Mouse (Mus musculus) thymus, postnatal 0 days (tissue): ENCODE measurements around the gene Usp7. TPM values are rescaled to one million over a fixed set of nuclear protein-coding genes. Genes with fewer than 3 reads are reported as not detected.
"Not testable (repeated sequence)": the region's sequence is repeated elsewhere in the genome, so short reads cannot be mapped to it uniquely, and the experiment has no call there.

Experiments
- DNase-seq: peaks from one replicate; pipeline ENCODE4 v3.0.0-alpha.2; 2015; ENCODE audit warnings: low spot score
- polyA plus RNA-seq: library from polyadenylated mRNA; unstranded; fragments of >200 nt; fragmentation: Nextera tagmentation; extraction: Ambion mirVana; gene quantifications from 2 replicates; pipeline ENCODE4 v1.2.1, GENCODE M21; 2015

Usp7 gene
- polyA plus RNA-seq, 1 experiment from 2014 or later = 50.3 TPM

GRCm38 (mm10) chr16:8752334-8752733, 39.8 kb downstream of the Usp7 start:
- no peak for DNase-seq

DNA sequence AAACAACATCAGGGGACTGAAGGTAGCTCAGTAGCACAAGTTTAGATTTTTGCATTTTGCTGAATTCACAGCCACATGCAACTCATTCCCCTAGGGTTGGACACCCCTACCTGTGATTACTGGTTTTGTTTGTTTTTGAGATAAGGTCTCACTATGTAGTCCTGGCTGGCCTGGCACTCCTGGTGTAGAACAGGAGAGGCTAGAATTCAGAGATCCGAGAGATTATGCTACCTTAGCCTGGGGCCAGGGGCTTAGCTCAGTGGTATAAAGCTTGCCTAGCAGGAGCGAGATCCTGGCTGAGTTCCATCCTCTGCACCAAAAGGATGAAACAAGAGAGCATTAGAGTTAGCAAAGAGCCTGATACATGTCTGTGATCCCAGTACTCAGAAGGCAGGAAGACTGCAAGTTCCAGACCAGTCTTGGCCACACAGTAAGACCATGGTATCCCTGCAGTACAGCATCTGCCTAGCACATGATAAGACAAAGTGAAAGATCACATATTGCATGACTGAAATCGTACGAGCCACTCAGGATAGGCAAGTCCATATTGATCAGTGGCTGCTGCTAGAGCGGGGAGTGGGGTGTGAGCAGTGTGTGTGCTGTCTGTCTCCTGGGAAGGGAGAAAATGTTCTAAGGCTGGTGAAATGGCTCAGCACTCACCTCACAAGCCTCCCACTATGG, 40.4 kb downstream of the Usp7 start:
- DNase-seq = no peak

DNA sequence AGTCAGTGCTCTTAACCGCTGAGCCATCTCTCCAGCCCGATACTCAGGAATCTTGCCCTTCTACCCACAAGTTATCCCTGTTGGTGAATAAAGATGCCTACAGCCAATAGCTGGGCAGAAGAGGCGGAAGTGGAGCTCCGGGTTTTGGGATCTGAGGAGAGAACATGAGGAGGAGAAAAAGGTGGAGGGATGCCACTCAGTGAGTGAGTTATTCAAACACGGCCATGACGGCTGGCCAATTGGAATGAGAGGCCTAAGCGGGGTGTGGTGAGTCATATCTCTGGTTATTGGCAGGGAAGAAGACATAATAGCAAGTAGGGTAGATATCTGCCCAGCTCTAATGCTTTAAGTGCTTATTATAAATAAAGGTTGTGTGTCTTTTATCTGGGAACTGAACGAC, 43.2 kb downstream of the Usp7 start:
- no peak for DNase-seq

DNA sequence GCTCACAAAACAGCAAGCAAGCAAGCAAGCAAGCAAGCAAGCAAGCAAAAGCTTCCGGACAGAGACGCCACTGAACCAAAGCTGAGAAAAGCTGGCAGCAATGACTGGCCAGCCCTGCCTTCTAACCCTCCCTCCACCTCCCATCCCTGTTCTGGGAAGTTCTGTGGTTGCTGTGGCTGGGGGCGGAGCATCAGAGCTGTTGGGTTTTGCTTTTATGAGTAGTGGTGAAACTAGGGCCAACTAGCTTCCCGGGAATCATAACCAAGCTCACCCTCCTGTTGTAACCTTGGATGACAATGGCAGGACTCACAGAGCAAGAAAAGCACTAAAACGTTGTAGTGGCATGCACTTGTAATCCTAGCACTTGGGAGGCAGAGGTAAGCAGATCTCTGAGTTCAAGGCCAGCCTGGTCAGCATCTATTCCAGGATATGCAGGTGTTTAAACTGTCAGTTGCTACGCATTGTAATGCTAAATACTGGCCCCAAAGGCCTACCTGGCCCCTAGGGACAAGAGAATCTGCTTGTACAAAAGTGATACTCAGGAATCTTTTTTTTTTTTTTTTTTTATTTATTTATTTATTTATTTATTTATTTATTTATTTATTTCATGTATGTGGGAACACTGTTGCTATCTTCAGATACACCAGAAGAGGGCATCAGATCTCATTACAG, 43.8 kb downstream of the Usp7 start:
- no peak for DNase-seq

GRCm38 (mm10) chr16:8747772-8748171, 44.3 kb downstream of the Usp7 start:
- DNase-seq = peak; percentile 54

GRCm38 (mm10) chr16:8746509-8746908, 45.6 kb downstream of the Usp7 start:
- DNase-seq = peak; percentile 45

DNA sequence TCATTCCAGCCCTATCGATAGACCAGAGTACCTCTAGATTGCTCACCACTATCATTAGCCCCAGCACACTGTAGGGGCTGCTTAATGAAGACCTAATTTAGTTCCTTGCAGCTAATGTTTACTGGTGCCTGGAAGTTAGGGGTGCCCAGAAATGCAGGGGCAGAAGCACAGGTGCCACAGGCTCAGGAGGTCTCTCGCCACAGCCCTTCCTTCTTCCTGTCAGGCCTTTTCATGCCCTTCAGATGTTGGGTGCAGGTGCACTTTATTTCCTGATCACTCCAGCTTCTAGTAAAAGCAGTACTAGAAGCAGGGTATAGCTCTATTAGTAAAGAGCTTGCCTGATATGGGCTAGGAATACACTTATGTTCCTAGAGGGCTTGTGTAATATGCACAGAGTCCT, 46.4 kb downstream of the Usp7 start:
- peak; percentile 82 for DNase-seq

DNA sequence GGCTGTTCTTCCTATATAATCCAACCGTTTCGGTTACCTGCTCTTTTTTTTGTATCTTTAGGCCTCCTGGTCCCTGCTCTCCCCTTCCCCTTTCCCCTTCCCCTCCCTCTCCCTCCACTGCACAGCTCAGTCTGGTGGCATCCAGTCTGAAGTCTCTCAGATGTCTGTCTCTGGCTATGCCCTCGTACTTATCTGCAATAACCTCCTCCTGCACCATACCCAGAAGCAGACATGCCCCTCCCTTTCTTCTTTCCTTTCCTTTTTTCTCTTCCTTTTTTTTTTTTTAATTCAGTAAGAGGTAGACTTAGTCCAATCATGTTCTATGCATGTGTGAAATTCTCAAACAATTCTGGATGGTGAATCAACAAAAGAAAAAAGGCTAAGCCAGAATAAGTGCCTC, 48.1 kb downstream of the Usp7 start:
- DNase-seq = no peak

- DNase-seq = no peak
Observed at GRCm38 (mm10) chr16:8741697-8742096, 50.4 kb downstream of the Usp7 start.

- peak; percentile 32 for DNase-seq
Observed at GRCm38 (mm10) chr16:8741110-8741509, 51.0 kb downstream of the Usp7 start.

- DNase-seq = peak; percentile 93
Observed at GRCm38 (mm10) chr16:8738542-8739514, 53.3 kb downstream of the Usp7 start.

DNA sequence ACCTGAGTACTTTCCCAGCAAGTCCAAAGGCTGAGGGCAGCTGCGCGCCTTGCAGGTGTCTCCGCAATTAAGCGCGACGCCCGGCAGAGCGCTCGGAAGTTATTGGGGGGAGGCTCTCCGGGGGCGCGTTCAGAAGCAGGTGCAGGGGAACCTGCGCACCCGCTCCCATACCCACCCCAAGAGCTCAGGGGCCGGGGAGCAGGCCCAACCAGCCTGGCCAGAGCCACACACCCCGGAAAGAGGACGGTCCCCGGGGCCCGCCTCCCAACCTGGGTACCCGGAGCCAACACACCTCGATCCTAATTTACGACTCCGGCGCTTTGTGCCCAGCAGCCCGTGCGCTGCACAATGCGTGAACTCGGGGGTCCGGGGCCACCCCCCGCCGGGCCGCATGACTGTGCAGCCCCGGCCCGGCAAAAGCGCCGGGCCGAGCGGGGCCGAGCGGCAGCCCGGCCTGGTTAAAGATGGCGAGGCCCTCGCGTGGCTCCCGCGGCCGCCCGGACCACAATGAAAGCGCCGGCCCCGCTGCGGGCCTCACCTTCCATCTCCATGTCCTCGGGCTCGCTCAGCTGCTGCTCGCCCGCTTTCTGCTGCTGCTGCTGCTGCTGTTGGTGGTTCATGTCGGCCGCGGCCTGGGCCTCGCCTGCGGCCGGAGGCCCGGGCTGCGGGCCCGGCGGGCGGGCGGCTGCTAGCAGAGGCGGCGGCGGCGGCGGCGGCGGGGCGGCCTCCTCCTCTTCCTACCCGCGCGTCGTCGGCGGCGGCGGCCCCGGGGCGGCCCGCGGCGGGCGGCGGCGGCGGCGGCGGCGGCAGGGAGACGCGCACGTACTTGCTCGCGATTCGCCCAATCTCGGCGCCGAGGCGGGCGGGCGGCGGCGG, 54.2 kb downstream of the Usp7 start:
- peak; percentile 66 for DNase-seq

GRCm38 (mm10) chr16:8737341-8737665, 54.8 kb downstream of the Usp7 start:
- no peak for DNase-seq

GRCm38 (mm10) chr16:8736757-8737156, 55.4 kb downstream of the Usp7 start:
- DNase-seq = peak; percentile 32

GRCm38 (mm10) chr16:8736032-8736431, 56.1 kb downstream of the Usp7 start:
- DNase-seq = no peak

DNA sequence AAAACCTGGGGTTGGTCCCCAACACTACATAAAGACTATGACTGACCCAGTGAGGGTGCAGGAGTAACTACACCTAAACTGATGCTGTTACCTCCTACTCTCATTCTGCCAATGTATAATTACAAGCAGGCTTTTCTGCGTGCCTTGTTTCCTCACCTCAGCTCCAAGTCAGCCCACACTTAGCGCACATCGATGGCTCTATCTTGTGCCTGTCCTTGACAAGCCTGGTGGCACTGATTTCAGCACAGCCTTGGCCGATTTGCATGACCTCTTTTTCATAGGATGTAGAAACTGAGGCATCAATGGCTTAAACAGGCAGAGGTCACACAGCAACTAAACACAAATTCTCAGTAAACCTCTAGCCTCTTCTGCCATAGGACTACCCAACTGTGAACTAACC, 57.4 kb downstream of the Usp7 start:
- DNase-seq = no peak

- DNase-seq = no peak
Observed at GRCm38 (mm10) chr16:8733624-8734023, 58.5 kb downstream of the Usp7 start.

GRCm38 (mm10) chr16:8732450-8732849, 59.7 kb downstream of the Usp7 start:
- DNase-seq = not testable (repeated sequence)

GRCm38 (mm10) chr16:8731630-8732029, 60.5 kb downstream of the Usp7 start:
- DNase-seq = no peak

GRCm38 (mm10) chr16:8728111-8728748, 63.9 kb downstream of the Usp7 start:
- no peak for DNase-seq

- no peak for DNase-seq
Observed at GRCm38 (mm10) chr16:8725807-8726206, 66.3 kb downstream of the Usp7 start.
